Mouse (Mus musculus) cerebral cortex, adult 2 months (tissue): Measurements from ENCODE around the gene Mnat1.

Experiments
- WGBS: fragments of 180-500 bp; shearing (Covaris S2); methylation state at CpG from one replicate; pipeline ENCODE4 v1.1.7; 2018; 5-methylcytosine and 5-hydroxymethylcytosine counted together

The Mnat1 gene

DNA sequence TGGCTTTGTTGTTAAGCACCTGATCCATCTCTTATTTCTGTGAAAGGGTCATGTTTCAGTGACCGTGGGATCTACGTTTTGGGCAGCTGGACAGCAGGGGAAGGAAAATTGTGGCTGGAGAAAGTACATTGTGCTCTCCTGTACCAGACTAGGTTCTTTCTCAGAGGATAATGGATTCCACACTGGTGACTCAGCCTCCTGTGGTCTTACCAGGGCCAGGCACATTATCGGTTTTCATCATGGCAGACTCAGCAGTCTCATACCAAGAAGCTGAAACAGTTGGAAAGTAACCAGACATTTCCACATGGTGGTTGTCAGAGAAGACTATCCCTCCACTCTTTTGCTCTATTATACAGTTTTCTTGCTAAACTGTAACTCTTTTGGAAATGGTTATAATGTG lies 23.7 kb downstream of the Mnat1 start:
- WGBS: 65% methylated on average over 3 of the region's 3 CpGs

DNA sequence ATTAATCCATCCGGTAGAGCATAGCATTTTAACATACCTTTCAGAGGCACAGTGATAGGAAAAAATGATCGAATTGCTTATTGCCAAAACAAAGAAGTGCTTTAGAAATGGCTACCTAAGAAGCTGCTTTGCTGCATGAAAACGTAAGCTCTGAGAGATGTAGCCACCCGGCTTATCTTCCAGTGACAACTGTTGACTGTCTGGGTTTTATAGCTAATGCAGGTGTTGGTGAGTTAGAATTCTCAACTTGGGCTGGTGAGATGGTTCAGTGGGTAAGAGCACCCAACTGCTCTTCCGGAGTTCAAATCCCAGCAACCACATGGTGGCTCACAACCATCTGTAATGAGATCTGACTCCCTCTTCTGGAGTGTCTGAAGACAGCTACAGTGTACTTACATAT lies 27.5 kb downstream of the Mnat1 start:
- 93% methylated on average over 5 of the region's 5 CpGs for WGBS

DNA sequence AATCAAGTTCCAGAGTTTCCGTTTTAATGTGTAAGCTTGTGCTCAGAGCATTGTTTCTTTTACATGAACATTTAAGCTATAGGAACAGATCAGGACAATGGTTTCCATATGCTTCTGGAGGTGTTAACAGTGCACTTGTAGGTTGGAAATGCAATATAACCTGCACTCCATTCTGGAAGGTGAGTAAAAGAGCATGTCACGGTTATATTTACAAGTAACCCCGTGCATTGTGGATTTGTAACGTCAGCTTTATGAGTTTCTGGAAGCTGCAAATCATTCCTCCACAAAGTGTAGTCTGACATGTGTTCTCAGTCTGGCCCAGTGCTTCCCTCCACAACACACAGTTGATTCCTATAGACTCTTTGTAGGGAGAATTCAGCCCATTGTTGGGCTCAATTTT lies 30.6 kb downstream of the Mnat1 start:
- 93% methylated on average over 4 of the region's 4 CpGs for WGBS

DNA sequence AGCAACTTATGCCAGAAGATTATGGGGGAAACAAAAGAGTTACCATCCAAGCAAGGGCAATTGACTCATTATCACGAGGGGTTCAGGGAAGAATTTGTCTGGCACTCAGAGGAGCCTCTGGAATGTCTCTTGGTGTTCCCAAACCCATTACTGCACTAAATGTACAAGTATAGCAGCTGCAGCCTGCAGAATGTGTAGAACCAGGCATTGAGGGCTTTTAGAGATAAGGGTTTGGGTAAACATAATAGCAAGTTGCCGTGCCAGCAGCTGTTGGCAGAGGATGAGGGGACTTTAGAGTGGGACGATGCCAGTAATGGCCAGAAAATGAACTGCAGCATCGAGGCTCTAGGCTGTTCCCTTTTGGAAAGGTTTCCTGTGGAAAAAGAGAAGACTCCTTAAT lies 36.8 kb downstream of the Mnat1 start:
- 37% methylated on average over 4 of the region's 4 CpGs for WGBS

DNA sequence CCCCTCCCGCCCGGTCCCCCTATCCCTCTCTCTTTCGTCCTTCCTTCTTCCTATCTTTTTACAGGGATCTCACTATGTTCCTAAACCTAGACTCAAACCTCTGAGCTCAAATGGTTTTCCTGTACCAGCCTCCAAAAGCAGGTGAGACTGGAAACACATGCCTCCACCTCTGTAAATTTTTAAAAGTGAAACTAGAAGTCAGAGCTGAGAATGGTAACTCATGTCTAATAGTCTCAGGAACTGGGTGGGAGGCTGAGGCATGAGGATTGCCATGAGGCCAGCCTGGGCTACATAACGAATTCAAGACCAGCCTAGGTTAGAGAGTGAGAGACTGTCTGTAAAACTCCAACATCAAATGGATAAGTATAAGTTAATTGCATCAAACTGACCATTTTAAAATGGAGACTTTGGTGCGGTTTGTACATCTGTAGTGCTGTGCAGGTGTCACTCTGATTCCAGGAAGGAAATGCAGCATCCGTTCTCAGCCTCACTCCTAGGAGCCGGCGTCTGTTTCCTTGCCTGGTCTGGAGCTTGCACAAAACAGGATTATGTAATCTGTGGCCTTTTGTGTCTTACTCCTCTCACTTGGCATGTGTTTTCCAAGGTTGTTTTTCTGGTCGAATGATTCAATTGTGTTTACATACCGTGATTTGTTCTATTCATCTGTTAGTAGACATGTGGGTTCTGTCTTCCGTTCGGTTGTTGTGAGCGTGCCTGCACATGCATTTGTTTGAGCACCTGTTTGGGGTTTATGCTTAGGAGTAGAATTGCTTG lies 39.1 kb downstream of the Mnat1 start:
- 65% methylated on average over 13 of the region's 13 CpGs for WGBS

DNA sequence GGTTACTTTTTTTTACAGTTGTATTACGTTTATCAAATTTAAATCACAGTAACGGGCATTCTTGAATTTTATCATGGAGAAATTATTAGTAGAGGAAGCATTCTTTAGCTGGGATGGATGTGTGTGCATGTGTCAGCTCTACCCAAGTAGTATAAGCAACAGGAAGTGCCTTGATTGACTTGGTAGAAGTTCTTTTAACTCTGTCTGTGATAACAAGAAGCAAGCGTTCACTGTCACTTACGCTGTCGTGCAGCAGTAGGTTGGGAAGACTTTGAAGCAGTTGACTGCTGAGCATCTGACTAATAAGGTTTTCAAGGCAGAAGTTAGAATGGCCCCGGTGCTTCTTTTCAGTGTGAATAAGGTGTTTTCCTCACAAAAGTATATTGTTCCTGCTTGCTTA lies 47.3 kb downstream of the Mnat1 start:
- 90% methylated on average over 6 of the region's 6 CpGs for WGBS

DNA sequence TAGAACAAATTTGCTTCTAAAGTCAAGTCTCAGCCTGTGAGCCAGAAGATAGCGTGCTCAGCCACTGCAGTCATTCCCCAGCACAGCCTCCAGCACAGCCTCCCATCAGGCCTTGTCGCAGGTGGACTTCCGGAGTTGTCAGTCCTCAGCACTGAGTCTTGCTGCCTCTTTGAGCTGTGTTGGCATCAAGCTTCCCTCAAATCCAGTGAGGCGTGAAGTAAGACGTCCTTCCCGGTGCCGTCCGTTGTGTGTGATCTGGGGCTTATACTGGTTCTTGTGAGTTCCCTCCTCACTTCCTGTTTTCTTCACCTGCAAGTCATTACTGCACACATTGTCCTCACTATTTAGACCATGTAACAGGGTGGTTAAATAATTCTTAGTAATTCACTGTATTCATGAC lies 60.4 kb downstream of the Mnat1 start:
- WGBS: 83% methylated on average over 8 of the region's 8 CpGs

DNA sequence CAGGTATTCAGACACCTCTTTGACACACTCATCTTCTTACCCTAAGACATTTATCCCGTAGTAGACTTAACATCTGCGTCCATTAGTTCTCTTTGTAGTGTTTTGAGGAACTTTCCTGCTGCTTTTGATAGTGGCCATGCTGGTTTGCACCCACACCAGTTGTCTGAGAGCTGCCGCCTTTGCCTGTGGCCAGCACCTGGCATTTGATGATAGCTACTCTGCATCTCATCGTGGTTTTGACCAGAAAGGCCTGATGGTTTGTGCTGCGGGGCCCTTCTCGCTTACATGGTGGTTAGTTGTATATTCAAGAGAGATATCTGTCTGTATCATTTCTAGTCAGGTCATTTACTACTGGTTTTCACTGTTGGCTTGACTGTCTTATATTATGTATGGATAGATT lies 73.8 kb downstream of the Mnat1 start:
- WGBS: 90% methylated on average over 6 of the region's 6 CpGs

DNA sequence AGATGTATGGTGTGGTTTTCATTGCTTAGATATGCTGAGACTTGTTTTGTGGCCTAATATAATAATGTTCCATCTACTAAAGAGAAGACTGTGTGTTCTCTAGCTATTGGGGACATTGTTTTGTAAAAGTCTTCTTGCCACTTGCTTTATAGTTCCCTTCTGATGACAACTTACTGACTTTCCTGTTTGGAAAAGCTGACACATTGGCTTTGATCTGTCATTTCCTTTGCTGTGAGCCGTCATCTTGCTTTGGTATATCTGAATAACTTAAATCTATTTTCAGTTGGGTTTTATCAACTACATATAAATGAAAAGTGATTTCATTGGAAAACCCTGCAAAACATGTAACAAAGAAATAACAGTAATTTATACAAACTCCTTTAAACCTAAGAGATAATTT lies 74.9 kb downstream of the Mnat1 start:
- 61% methylated on average over 1 of the region's 1 CpGs for WGBS

DNA sequence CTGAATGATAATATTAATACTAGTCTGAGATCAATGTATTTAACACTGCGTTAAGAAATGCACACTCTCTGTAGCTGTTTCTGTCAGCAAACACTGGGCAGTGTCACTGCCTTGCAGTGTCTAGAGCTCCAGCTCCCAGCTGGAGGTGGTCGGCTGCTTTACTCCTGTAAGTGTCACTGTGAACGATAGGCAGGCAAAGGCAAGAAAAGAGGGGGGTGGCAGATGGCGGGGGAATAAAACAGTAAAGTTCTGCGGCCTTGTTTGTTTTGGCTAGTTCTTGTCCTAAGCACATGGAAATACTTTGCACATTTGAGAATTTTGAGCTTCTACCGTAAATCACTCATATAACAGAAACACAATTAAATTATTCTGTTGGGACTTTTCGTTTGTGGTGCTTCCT lies 75.9 kb downstream of the Mnat1 start:
- WGBS: 48% methylated on average over 7 of the region's 7 CpGs

DNA sequence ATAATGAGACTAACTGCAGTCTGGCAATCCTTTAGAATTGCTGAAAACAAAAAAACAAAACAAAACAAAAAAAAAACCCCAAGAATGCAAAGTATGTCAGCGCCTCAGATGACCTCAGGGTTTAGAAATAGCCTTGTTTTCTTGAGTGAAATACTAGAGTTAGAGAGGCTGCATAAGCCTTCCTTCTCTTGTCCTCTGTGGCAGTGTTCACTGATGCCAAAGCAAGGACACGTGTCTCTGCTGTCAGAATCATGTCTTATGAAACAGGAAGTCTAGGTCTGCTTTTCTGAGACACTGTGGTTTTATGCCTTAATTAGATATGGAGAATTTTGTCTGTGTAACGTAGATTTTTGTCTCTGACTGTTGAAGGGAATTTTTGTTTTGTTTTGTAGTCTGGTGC lies 78.1 kb downstream of the Mnat1 start:
- WGBS: 36% methylated on average over 3 of the region's 3 CpGs

DNA sequence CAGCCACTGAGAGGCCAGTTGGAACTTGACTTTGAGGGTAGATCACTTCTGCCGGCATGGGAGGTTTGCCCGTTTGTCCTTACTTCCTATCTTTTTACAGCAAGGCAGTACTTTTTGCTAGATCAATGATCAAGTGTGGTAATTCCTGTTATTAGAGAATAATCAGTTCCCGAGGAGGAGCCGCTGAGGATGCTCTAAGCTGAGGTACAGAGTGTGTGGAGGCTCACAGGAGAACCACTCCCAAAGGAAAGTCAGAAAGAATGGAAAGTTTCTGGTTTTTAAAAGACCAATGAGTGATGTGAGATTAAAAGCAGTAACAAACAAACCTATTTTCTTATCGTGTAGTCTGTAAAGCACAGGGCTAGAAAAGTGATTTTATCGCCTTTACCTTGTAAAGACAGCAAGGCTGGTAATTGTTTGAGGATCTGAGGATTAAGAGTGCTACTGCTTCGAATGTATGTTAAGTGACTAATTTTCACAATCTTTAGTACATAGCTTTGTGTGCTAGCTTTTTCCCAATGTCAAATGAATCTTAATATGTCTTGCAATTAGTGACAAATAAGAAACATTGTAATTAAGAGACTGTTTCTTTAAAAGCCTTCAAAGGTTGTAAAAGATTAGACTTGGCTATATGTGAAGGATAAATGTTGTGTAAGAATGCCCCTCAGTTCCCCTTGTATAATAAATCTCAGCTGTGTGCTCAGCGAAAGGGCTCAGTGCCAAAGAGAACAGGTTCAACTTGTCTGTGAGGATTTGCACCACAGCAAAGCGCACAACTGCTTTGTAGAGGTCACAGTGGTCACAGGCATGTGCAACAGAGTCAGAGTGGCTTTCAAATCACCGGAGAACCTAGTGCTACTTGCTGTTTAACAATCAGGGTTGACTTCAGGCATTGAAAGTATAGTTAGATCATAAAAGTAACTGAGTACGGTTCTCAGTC lies 82.5 kb downstream of the Mnat1 start:
- WGBS: 81% methylated on average over 11 of the region's 11 CpGs

DNA sequence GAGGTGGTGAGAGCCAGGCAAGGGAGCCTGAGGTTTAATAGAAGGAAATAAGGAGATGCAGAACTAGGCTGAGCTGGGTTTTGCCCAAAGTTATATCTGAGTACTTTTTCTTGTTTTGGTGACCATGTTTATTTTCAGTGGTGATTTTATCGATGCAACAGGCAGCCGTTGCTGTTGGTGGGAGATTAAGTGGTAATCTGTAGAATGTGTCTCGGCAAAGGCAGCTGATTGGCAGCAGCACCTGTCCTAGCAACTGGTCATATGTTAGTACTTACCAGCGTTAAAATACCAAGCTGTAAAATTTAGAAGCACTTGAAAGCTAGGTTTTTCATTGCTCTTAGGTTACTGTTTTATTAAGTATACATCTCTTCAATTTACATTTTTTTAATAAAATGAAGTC lies 83.5 kb downstream of the Mnat1 start:
- 81% methylated on average over 4 of the region's 4 CpGs for WGBS

DNA sequence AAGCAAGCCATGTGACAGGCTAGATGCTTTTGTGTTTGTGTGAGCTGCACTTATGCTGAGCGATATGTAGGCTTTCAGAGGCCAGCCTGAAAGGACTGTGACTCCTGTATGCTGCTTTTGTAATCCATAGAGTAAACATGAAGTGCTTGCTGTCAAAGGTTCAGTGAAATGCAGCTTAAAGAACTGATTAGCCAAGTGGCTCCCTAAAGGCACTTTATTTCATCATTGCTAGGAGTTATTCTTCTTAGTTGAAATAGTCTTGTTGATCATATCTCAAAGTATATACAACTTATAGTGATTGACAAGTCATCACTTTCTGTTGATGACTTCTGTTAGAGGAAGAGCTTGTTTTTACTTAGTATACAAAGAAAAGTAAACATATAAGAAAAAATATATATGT lies 83.9 kb downstream of the Mnat1 start:
- WGBS: 96% methylated on average over 1 of the region's 1 CpGs

DNA sequence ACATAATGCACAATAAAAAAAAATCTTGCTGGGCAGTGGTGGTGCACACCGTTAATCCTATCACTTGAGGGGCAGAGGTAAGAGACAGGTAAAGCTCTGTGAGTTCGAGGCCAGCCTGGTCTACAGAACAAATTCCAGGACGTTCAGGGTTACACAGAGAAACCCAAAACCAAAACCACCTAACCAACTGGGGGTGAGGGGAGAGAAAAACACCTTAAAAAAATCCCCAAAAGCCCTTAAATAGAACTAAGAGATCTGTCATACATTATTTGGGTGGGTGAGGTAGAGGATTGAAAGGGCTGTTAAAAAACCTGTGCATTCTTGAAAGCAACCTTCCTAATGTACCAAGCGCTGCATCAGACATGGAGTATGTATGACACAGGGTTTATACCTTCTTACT lies 85.0 kb downstream of the Mnat1 start:
- WGBS: 98% methylated on average over 4 of the region's 4 CpGs

DNA sequence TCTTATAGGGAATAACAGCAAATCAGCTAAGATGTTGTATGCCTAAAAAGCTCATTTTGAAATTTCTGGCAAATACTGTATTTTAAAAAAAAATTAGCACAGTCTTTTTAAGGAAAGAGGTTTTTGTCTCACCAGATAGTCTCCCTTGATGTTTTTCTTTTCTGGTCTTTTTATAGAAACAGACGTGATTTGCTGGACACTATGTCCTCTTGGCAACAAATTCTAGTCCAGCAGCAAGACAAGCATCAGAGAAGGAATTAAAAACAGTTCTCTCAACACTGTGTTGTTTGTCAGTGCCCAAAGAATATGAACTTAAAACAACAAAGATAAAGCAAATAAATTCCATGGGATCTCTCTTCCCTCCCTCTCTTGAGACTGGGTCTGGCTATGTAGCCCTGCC lies 85.6 kb downstream of the Mnat1 start:
- 24% methylated on average over 1 of the region's 1 CpGs for WGBS

DNA sequence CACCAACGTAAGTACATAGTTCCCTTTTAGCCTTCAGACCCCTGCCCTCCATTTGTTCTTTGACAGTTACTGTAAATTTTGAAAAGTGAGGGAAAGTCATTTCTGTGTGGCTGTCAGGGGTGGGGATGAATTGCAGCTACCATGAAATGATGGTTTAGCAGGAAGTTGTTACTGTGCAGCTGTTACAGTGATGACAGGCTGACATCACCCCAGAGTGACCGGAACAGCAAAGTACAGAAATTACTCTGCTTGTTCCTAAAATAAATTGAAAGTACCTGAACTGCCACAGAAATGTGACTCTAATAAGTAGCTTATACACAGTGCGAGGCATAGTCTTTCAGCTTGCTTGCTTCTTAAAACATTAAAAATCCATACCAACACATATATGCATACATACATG lies 86.9 kb downstream of the Mnat1 start:
- WGBS: 90% methylated on average over 3 of the region's 3 CpGs

DNA sequence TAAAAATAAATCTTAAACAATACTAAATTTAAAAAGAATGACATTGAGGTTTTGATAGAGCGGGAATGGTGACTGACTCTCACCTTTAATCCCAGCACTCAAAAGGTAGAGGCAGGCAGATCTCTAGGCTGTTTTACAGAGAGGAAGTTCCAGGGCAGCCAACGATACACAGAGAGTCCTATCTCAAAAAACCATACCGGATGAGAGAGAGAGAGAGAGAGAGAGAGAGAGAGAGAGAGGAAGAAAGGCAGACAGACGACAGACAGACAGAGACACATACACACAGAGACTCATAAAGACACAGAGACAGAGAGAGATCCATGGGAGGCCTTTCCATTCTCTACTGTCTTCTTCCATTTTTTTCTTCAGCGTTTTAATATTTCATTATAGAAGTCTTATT lies 92.3 kb downstream of the Mnat1 start:
- WGBS: 90% methylated on average over 5 of the region's 5 CpGs

DNA sequence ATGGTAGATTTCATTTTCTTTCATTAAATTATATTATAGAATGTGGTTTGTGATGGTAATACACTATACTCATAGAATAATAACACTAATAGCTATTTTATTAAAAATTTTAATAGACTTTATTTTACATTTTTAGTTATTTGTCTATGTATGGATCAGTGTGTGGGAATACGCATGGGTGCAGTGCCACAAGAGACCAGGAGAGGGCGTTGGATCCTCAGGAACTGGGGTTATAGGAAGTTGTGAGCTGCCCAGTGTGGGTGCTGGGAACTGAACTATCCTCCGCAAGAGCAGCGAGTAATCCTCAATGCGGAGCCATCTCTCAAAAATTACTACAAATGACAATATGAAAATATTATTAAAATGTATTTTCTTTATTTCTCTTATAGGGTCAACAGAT lies 95.1 kb downstream of the Mnat1 start:
- WGBS: 86% methylated on average over 5 of the region's 5 CpGs

DNA sequence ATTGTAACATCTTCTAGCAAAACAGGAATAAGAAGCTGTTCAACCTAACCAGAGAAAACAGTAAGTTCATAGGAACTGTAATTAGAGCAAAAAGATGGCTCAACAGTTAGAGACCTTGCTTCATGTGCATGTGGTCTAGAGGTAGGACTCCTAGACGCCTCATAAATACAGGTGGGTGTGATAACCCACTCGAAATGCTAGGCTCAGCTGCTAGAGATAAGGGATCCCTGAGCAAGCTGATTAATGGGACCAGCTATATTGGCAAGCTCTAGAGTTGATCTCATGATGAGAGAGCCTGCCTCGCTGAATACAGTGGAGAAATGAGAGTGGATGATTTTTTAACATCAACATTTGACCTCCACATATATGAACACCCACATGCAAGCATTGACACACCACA lies 97.7 kb downstream of the Mnat1 start:
- 96% methylated on average over 3 of the region's 3 CpGs for WGBS

DNA sequence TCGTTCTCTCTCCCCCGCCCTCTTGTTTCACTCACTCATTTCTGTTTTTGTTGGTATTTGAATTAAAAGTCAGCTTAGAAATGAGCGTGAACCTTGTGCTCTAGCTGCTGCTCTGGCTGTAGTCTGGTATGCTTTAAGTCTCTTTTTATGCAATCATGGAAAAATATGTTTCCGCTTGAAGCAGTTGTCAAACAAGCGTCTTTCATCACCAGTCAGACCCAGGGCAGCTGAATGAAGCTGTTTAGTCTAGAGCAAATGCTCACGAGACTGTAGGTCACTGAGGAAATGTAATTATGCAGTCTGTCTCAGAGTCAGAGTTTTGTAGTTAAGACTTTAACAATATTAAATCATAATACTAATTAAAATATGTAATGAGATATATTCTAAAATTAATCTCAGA lies 100.4 kb downstream of the Mnat1 start:
- WGBS: 66% methylated on average over 6 of the region's 6 CpGs

DNA sequence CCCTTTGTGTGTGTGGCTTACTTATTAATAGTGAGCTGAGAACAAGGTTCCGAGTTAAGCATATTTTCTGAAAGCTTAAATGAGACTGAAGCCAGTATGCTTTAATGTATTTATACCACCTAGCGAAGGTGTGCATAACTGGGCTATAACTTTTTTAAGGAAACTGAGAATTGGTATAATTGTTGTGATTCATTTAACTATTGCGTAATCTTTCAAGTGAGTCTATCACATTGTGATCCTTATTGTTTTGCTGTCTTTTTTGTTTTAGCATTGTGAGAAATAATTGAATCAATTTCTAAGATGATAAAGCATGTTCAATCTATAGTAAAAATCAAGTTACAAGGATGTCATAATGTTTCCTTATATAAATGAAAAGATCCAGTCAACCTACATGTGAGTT lies 104.9 kb downstream of the Mnat1 start:
- 96% methylated on average over 3 of the region's 3 CpGs for WGBS

DNA sequence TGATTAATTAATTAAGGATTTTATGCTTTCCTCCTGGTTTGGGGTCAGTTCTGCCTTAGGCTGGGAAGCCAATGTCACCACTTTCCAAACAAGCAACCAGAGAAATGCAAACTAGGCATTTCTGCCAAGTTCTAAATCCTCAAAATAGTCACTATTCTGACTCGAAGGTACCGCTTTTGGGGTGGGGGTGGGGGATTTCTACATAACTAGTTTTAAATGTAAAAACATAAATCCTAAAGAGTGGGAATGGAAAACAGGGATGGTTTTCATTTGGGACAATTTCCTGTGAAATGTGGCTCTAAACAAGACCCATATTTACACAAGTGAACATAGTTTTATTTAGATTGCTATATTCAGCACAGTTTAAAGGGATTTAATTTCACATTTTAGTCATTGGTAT lies 109.1 kb downstream of the Mnat1 start:
- WGBS: 19% methylated on average over 2 of the region's 2 CpGs
